Mouse (Mus musculus) duodenum, adult 2 months (tissue): Measurements from ENCODE around the gene Dmwd. TPM values are rescaled to one million over a fixed set of nuclear protein-coding genes. Genes with fewer than 3 reads are reported as not detected.

Experiments
- polyA plus RNA-seq: library from polyadenylated mRNA; depleted of rRNA; stranded (reverse); fragments of >200 nt; gene quantifications from 2 replicates; pipeline ENCODE4 v1.2.3, GENCODE M21; 2012; ENCODE audit warnings: low replicate concordance; rRNA removed

Dmwd gene
- polyA plus RNA-seq, result 16.6 and 18.3 TPM in 2 replicates

GRCm38 (mm10) chr7:19075723-19076585 lies at the start of gene Dmwd:
Dmwd (plus strand) TSS chr7:19076227.

DNA sequence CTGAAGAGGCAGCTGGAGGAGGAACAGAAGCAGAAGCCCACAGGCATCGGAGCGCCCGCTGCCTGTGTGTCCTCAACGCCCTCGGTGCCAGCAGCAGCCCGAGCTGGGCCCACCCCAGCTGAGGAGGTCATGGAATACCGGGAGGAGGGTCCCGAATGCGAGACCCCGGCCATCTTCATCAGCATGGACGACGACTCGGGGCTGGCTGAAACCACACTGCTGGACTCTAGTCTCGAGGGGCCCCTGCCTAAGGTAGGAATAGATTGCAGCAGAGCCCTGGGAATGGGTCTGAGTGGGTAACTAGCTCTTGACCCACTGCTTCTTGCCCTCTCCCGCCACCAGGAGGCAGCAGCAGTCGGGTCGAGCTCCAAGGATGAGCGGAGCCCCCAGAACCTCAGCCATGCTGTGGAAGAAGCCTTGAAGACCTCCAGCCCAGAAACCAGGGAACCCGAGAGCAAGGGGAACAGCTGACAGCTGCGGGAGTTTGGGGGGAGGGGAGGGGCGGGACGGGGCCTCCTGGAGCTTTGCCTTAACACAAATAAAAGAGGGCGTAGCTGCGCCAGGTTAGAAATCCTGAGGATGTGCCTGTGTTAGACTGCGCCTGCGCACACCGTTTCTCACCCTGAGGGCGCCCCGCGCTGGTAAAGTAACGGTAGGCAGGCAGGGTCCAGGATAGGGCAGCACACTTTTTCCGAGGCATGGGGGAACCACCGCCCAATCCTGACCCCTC lies 21.8 kb upstream of the Dmwd start, which contains the start of gene Rsph6a:
Gene Rsph6a (plus strand): TSS at position 644 of the 730 bp plus-strand sequence.

GRCm38 (mm10) chr7:19083701-19084100 lies 7.7 kb downstream of the Dmwd start, which contains the start of gene Dmpk:
Dmpk (plus strand) TSS chr7:19083849.

DNA sequence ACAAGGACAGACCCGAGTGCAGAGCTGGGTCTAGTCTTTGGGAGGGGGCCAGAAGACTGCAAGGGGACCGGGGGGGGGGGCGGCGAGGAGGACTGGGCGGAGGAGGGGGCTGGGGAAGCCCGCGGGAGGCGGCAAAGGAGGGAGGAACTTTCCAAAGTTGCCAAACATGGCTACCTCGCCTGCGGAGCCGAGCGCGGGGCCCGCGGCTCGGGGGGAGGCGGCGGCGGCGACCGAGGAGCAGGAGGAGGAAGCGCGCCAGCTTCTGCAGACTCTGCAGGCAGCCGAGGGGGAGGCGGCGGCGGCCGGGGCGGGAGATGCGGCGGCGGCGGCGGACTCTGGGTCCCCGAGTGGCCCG lies 18.4 kb downstream of the Dmwd start, which contains the start of gene Six5:
Gene Six5 (plus strand): TSS at position 124 of the 355 bp plus-strand sequence.

DNA sequence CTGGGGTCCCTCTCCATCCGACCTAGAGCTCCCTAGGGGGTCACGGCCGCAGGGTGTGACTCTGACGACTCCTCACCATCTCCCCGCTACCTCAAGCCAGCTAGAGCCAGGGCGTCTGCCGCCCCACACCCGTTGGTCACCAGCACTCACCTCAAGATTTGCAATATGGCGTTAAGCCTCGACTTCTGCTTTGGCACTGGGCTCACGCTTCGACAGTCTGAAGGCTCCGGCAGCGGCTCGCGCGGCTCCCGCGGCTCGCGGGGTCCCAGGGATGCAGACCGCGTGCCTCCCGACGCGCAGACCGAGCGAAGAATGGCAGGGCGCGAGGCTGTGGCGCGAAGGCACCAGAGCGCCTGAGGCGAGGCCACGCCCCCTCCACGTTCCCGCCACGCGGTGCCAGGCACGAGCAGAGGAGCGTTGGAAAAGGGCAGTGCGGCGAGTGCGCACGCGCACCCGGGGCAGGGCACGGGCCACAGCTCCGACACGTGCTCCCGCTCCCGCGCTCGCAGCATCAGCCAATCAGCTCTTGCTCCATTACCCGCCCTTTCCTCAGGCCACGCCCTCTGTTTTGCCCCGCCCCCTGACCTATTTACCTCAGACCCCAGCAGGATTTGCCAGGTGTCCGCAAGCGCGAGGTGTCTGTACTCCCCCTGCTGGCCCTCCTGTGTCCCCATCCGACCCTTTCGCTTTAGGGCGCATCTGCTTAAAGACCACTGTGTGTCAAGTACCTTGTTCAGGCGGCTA lies 42.2 kb downstream of the Dmwd start, which contains the start of gene Gm4969:
Gene Gm4969 (minus strand): TSS at position 341 of the 744 bp plus-strand sequence.

GRCm38 (mm10) chr7:19119631-19120429 lies 43.8 kb downstream of the Dmwd start, which contains the start of gene Fbxo46:
Fbxo46 (plus strand) TSS chr7:19119859.

Other genes starting within 250 kb of the Dmwd start
- 1.4 and 2.9 TPM in 2 replicates for gene Mill2, start 236.3 kb upstream of the Dmwd start, polyA plus RNA-seq
- gene Pglyrp1, start 204.9 kb upstream of the Dmwd start, polyA plus RNA-seq, result 561 and 1,240 TPM in 2 replicates
- gene Ccdc61, start 165.8 kb upstream of the Dmwd start, polyA plus RNA-seq, result 19.3 and 30.1 TPM in 2 replicates
- 0.37 and 0.51 TPM in 2 replicates for gene Nova2, start 150.3 kb upstream of the Dmwd start, polyA plus RNA-seq
- gene Nanos2, start 88.8 kb upstream of the Dmwd start, polyA plus RNA-seq, result not detected in 2 replicates
- 3.6 and 3.9 TPM in 2 replicates for gene Mypop, start 85.0 kb upstream of the Dmwd start, polyA plus RNA-seq
- gene Irf2bp1, start 72.2 kb upstream of the Dmwd start, polyA plus RNA-seq, result 23.6 and 38.4 TPM in 2 replicates
- 18.5 and 24.2 TPM in 2 replicates for gene Foxa3, start 52.7 kb upstream of the Dmwd start, polyA plus RNA-seq
- gene Sympk, start 51.9 kb upstream of the Dmwd start, polyA plus RNA-seq, result 66.3 and 76.2 TPM in 2 replicates
- gene Rsph6a, start 21.5 kb upstream of the Dmwd start, polyA plus RNA-seq, result 0.05 TPM in 1 of 2 replicates, not detected in the other
- gene Dmpk, start 7.6 kb downstream of the Dmwd start, polyA plus RNA-seq, result 422 and 649 TPM in 2 replicates
- 15.0 and 23.1 TPM in 2 replicates for gene Six5, start 18.4 kb downstream of the Dmwd start, polyA plus RNA-seq
- gene Gm4969, start 42.1 kb downstream of the Dmwd start, polyA plus RNA-seq, result not detected in 2 replicates
- 8.6 and 15.0 TPM in 2 replicates for gene Fbxo46, start 43.6 kb downstream of the Dmwd start, polyA plus RNA-seq
- gene Qpctl, start 73.1 kb downstream of the Dmwd start, polyA plus RNA-seq, result 6.5 and 11.2 TPM in 2 replicates
- gene Snrpd2, start 73.5 kb downstream of the Dmwd start, polyA plus RNA-seq, result 6.2 and 7.1 TPM in 2 replicates
- 0.63 and 0.77 TPM in 2 replicates for gene Gipr, start 89.9 kb downstream of the Dmwd start, polyA plus RNA-seq
- 20.3 and 22.0 TPM in 2 replicates for gene Eml2, start 100.2 kb downstream of the Dmwd start, polyA plus RNA-seq
- 5.1 and 6.3 TPM in 2 replicates for gene Gpr4, start 136.3 kb downstream of the Dmwd start, polyA plus RNA-seq
- 24.2 and 25.9 TPM in 2 replicates for gene Opa3, start 152.1 kb downstream of the Dmwd start, polyA plus RNA-seq
- 436 and 468 TPM in 2 replicates for gene Vasp, start 195.6 kb downstream of the Dmwd start, polyA plus RNA-seq
- 1.4 and 23.4 TPM in 2 replicates for gene Ppm1n, start 203.8 kb downstream of the Dmwd start, polyA plus RNA-seq
- gene Rtn2, start 206.4 kb downstream of the Dmwd start, polyA plus RNA-seq, result 13.4 and 16.6 TPM in 2 replicates
- 0.99 and 6.4 TPM in 2 replicates for gene Fosb, start 233.8 kb downstream of the Dmwd start, polyA plus RNA-seq